Mouse (Mus musculus) bone marrow, adult 2 months (tissue): ENCODE data around the gene Slc2a13. TPM values are rescaled to one million over a fixed set of nuclear protein-coding genes. Genes with fewer than 3 reads are reported as not detected.

ENCODE experiments used
- H3K27ac ChIP-seq: fragments of 200-500 bp; 2 replicates; pipeline ENCODE4 v1.5.1; 2012; ENCODE audit warnings: low read depth, mild to moderate bottlenecking, control low read depth, inconsistent platforms, low read length; ENCODE audit not compliant: control insufficient read depth, poor library complexity, insufficient read depth
- H3K4me1 ChIP-seq: fragments of 200-500 bp; 2 replicates; pipeline ENCODE4 v1.6.1; 2011; ENCODE audit warnings: low read length; ENCODE audit not compliant: control insufficient read depth, insufficient read depth
- H3K4me3 ChIP-seq: fragments of 200-500 bp; replicated peaks from 2 replicates; pipeline ENCODE3; 2011; ENCODE audit warnings: mild to moderate bottlenecking, low read depth, low read length, control low read depth; ENCODE audit not compliant: control insufficient read depth
- CTCF ChIP-seq: fragments of 200-500 bp; IDR thresholded peaks from 2 replicates; pipeline ENCODE4 v1.5.1; 2011; ENCODE audit warnings: low read length, control low read depth; ENCODE audit not compliant: control insufficient read depth, insufficient read depth
- POLR2A ChIP-seq: fragments of 200-500 bp; IDR thresholded peaks from 2 replicates; pipeline ENCODE4 v1.6.1; 2011; ENCODE audit warnings: low read depth, mild to moderate bottlenecking, control low read depth, low read length, borderline replicate concordance; ENCODE audit not compliant: control insufficient read depth
- WGBS: fragments of 180-500 bp; shearing (Covaris S2); methylation state at CpG from one replicate; pipeline ENCODE4 v1.1.7; 2018; 5-methylcytosine and 5-hydroxymethylcytosine counted together
- polyA plus RNA-seq: library from polyadenylated mRNA; stranded (reverse); fragments of >200 nt; gene quantifications from 2 replicates; pipeline ENCODE4 v1.2.4, GENCODE M21; 2011; ENCODE audit warnings: low replicate concordance; ENCODE audit not compliant: missing spikeins, insufficient read depth, insufficient read length

Slc2a13 gene
- polyA plus RNA-seq, 1 experiment, result not detected

GRCm38 (mm10) chr15:91443449-91443848, 129.6 kb downstream of the Slc2a13 start:
- H3K4me1 ChIP-seq, result no peaks in the 10 kb centered on the region
- WGBS, result 88% methylated on average over 8 of the region's 8 CpGs
- H3K4me3 ChIP-seq, result no peak overlapping the region
- TF ChIP-seq CTCF (no peak), POLR2A (no peak)
- no peak overlapping the region for H3K27ac ChIP-seq

GRCm38 (mm10) chr15:91439883-91440282, 133.2 kb downstream of the Slc2a13 start:
- H3K4me1 ChIP-seq, result no peaks in the 10 kb centered on the region
- H3K4me3 ChIP-seq, result no peak overlapping the region
- 76% methylated on average over 2 of the region's 2 CpGs for WGBS
- TF ChIP-seq CTCF (no peak), POLR2A (no peak)
- H3K27ac ChIP-seq, result no peak overlapping the region

GRCm38 (mm10) chr15:91425426-91425825, 147.6 kb downstream of the Slc2a13 start:
- Histone ChIP-seq H3K4me3 (no peak overlapping the region), H3K27ac (no peak overlapping the region), H3K4me1 (no peaks in the 10 kb centered on the region)
- no peak for TF ChIP-seq POLR2A
- no peak for TF ChIP-seq CTCF
- WGBS, result 61% methylated on average over 6 of the region's 6 CpGs

GRCm38 (mm10) chr15:91406979-91407378, 166.1 kb downstream of the Slc2a13 start:
- H3K4me3 ChIP-seq, result no peak overlapping the region
- WGBS, result 67% methylated on average over 7 of the region's 7 CpGs
- no peak overlapping the region for H3K27ac ChIP-seq
- TF ChIP-seq POLR2A (no peak), CTCF (no peak)
- H3K4me1 ChIP-seq, result no peaks in the 10 kb centered on the region

GRCm38 (mm10) chr15:91395165-91395564, 177.9 kb downstream of the Slc2a13 start:
- Histone ChIP-seq H3K4me1 (no peaks in the 10 kb centered on the region), H3K4me3 (no peak overlapping the region), H3K27ac (no peak overlapping the region)
- no peak for TF ChIP-seq CTCF
- TF ChIP-seq POLR2A, result no peak
- 72% methylated on average over 4 of the region's 4 CpGs for WGBS

- WGBS, result 67% methylated on average over 1 of the region's 1 CpGs
- no peaks in the 10 kb centered on the region for H3K4me1 ChIP-seq
- TF ChIP-seq POLR2A, result no peak
Observed at GRCm38 (mm10) chr15:91383694-91384093, 189.4 kb downstream of the Slc2a13 start.

GRCm38 (mm10) chr15:91382606-91383005, 190.5 kb downstream of the Slc2a13 start:
- 82% methylated on average over 2 of the region's 2 CpGs for WGBS
- H3K27ac ChIP-seq, result no peak overlapping the region
- no peak overlapping the region for H3K4me3 ChIP-seq
- no peaks in the 10 kb centered on the region for H3K4me1 ChIP-seq
- TF ChIP-seq POLR2A (no peak), CTCF (no peak)

More at GRCm38 (mm10) chr15:91383694-91384093, 189.4 kb downstream of the Slc2a13 start:
- H3K27ac ChIP-seq, result no peak overlapping the region
- H3K4me3 ChIP-seq, result no peak overlapping the region

- WGBS, result 74% methylated on average over 1 of the region's 1 CpGs
Observed at GRCm38 (mm10) chr15:91381864-91382263, 191.2 kb downstream of the Slc2a13 start.

GRCm38 (mm10) chr15:91378751-91379325, 194.2 kb downstream of the Slc2a13 start:
- H3K4me3 ChIP-seq, result no peak overlapping the region
- WGBS, result 46% methylated on average over 8 of the region's 8 CpGs
- TF ChIP-seq CTCF, result no peak
- no peak for TF ChIP-seq POLR2A

More at GRCm38 (mm10) chr15:91381864-91382263, 191.2 kb downstream of the Slc2a13 start:
- no peak for TF ChIP-seq POLR2A
- no peak for TF ChIP-seq CTCF
- Histone ChIP-seq H3K4me3 (no peak overlapping the region), H3K4me1 (no peaks in the 10 kb centered on the region), H3K27ac (no peak overlapping the region)

More at GRCm38 (mm10) chr15:91378751-91379325, 194.2 kb downstream of the Slc2a13 start:
- Histone ChIP-seq H3K27ac (no peak overlapping the region), H3K4me1 (no peaks in the 10 kb centered on the region)
